Mouse (Mus musculus): ENCODE results near the gene Ceacam13. TPM values are rescaled to one million over a fixed set of nuclear protein-coding genes. Genes with fewer than 3 reads are reported as not detected.

Ceacam13 gene
- polyA plus RNA-seq (2012) = not detected in 2 replicates

DNA sequence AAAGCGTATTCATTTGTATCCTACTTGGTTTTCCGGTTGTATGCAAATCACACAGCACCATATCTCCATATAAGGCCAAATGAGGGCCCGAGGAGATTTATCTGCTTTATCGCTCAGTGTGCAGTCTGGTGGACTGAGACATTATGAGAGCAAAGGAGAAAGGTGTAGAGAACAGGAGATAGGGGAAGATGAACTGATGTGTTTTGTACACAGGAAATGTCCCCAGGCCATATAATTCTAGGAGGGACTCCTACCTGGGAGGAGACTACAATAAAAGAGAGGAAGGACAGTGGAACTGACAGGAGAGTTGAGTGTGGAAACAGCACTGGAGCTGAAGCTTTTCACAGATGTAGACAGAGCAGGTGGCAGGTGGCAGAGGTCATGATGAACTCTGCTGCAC is at the start of gene Ceacam13:
Gene Ceacam13 (plus strand): TSS at position 301 of the 400 bp plus-strand sequence.
- no peak for TF ChIP-seq GATA1 (IDR thresholded peaks at IDR 0.05; ENCODE audit: low read length)

DNA sequence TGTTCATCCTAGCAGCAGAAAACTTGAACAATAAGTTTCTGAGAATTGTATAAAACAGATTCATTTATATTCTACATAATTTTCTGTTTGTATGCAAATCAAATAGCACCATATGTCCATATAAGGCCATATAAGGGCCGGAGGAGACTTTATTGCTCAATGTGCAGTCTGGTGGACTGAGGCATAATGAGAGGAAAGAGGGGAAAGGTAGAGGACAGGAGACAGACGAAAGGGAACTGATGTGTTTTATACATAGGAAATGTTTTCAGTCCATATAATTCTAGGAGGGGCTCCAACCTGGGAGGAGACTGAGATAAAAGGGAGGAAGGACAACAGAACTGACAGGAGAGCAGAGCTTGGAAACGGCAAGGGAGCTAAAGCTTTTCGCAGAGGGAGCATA is 37.9 kb upstream of the Ceacam13 start, which contains the start of gene Ceacam11:
Gene Ceacam11 (plus strand): TSS at position 301 of the 400 bp plus-strand sequence.
- TF ChIP-seq GATA1 (IDR thresholded peaks at IDR 0.05; ENCODE audit: low read length) = no peak

DNA sequence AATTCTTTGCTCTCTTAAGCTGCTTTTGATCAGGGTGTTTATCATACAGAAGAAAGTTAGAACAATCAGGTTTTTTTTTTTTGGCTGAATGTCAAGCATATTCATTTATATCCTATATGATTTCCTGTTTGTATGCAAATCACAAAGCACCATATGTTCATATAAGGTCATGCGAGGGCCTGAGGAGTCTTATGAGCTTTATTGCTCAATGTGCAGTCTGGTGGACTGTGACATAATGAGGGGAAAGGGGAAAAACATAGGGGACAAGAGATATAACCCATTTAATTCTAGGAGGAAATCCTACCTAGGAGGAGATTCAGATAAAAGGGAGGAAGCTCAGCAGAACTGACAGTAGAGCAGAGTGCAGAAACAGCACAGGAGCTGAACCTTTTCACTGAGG is 55.9 kb downstream of the Ceacam13 start, which contains the start of gene Ceacam12:
Gene Ceacam12 (plus strand): TSS at position 301 of the 400 bp plus-strand sequence.
- TF ChIP-seq GATA1 (IDR thresholded peaks at IDR 0.05; ENCODE audit: low read length) = no peak

Other genes with a start within 250 kb of the Ceacam13 start
- not detected in 2 replicates for gene Ceacam14, start 197.3 kb upstream of the Ceacam13 start, polyA plus RNA-seq (2012)
- not detected in 2 replicates for gene Gm5155, start 138.1 kb upstream of the Ceacam13 start, polyA plus RNA-seq (2012)
- gene Ceacam11, start 37.8 kb upstream of the Ceacam13 start, polyA plus RNA-seq (2012) = not detected in 2 replicates
- gene Ceacam12, start 56.0 kb downstream of the Ceacam13 start, polyA plus RNA-seq (2012) = not detected in 2 replicates
- gene Igfl3, start 166.6 kb downstream of the Ceacam13 start, polyA plus RNA-seq (2012) = not detected in 2 replicates
- gene Mill1, start 235.5 kb downstream of the Ceacam13 start, polyA plus RNA-seq (2012) = not detected in 2 replicates

All from G1E-ER4 (cell line).